Mouse (Mus musculus) thymus, postnatal 14 days (tissue): Measurements from ENCODE around the gene Tktl2.
A peak's percentile ranks its signal among the peaks of the same experiment; 100 is the strongest.

Source experiments
- DNase-seq: peaks from one replicate; pipeline ENCODE4 v3.0.0; 2021

Tktl2 gene

DNA sequence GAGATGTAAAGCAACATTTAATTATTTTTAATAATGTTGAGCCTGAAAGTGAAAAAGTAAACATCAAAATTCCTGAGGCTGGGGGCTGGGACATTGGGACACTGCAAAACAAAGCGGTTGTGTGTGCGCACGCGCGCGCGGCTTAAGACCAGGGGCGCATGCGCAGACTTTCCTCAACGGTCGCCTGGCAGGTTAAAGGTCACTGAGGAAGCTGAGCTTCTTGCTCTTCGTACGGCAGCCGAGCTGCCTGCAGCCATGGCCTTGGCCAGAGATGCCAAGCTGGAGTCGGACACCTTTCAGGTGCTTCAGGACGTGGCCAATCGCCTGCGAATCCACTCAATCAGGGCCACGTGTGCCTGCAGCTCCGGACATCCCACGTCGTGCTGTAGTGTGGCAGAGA lies at the start of gene Tktl2:
TSS of gene Tktl2 (plus strand) at position 220 of the 400 bp plus-strand sequence.
- DNase-seq, result no peak

DNA sequence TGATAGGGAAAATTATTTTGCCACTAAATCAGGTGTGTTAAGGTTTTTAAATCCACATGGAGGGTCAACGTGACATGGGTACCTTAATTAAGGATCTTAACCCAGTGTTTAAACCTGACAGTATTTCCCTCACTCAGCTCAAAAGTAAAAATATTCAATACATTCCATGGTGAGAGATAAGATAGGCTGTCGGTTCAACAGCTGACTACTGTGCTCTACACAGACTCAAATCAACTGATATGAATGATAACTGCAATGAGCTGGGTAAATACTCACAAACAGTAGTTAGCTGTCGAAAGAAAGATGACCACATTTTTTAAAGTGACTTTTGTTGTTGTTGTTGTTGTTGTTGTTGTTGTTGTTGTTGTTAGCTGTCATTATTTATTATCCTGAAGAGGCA lies 41.7 kb upstream of the Tktl2 start:
- no peak for DNase-seq

DNA sequence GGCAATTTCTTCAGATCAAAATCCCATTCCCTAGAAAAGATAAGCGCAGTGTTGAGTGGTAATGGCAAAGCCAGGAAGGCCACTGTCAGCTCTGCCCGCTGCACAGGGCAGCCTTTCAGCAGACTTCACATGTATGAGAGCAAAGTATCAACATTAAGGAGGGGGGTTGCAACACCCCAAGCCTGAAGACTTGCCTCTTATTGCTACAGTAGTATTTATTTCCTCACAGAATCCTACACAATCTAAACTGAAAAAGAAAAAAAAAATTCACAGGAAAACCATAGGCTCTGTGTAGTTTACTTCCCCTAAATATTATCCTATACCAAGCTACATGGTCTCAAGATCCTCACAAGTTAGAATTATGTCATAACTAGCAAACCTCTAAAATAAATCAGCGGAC lies 34.7 kb upstream of the Tktl2 start:
- DNase-seq, result no peak

DNA sequence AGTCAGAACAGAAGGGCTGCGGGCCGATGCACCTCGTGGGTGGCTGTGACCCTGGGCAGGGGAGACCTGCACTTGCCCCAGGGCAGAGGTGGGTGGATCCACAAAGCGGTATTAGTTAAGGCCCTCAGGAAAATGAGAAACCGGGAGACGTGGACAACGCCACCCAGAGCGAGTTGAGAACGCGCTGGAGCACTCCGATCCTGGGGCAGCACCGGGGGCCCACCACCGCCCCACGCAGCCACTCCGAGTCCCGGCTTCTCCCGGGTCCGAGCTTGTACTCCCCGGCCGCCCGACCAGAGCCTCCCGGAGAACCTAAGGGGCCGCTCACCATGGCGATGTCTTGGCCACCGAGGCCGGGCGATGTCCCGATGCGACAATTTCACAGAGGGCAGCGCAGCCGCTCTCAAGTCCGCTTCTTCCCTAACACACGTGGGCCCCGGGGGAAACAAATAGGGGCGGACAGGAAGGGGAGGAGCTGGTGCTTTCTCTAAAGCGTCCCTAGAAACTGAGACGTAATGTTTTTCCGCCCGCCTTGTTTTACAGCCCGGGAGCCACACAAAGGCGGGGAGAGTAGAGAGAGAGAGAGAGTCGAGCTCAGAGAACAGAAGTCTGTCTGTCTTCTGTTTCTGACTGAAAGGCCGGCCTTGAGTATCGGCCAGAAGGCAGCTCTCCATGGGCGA lies 25.3 kb upstream of the Tktl2 start, which contains the start of gene Tma16:
TSS of gene Tma16 (minus strand) at position 447 of the 680 bp plus-strand sequence.
- peak; percentile 78 for DNase-seq

DNA sequence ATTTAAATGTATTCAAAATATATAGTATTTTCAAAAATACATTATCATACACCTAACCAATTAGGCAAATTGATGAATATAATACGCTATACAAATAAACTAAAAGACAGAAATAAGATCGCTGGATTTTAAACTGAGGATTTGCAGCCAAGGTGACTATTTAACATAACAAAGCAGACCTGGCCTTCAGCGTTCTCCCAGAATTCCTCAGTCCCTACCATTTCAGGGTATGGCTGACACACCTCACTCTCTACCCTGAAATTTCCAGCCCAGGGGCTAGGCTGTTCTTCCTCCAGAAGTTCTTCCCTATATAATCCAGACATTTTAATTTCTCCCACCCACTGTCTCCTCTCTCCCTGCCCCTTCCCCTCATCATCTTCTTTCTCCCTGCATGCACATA lies 23.0 kb upstream of the Tktl2 start:
- no peak for DNase-seq

GRCm38 (mm10) chr8:66490624-66491023 lies 20.9 kb upstream of the Tktl2 start:
- DNase-seq, result no peak

DNA sequence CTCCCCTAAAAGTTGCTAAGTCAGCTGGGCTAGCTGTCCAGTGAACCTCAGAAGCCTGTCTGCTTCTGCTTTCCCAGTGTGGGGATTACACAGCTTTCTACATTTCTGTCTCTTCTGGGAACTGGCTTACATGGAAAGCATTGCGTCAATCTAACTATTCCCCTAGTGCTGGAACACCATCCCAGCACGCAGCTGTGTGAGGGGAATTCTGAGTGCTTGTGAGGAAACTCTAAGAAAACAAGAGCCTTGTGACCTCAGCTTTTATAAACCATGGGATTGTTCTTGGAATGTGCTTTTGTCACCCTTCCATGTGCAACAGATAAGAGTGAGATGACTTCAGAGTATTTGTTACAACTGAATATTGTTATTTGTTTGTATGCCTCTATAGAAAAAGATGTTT lies 17.1 kb upstream of the Tktl2 start:
- no peak for DNase-seq

- DNase-seq, result peak; percentile 69
These were observed 15.8 kb upstream of the Tktl2 start for GRCm38 (mm10) chr8:66495726-66496125.

DNA sequence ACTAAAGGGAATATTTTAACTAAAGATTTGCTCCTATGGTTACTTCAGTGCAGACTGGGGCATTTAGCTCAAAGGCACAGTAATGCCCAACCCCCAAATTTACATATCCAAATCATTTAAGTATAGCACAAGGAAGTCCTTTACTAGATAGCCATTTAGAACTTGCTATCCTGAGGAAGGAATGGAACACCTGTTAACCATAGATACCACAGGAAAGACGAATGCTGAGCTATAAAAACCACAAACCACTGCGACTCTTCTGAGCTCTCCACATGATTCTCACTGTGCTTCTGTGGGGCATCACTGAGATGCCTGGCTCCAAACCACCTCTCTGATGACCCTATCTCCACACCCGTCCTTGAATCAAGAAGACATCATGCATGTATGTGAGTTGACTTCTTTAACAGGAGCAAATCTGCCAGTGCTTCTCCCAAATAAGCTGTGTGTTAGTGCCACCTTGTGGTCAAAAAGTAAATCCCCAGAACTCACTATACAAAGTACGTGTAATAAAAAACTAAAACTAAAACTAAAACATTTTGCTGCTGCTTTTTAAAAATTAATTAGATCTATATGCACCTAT lies 14.5 kb upstream of the Tktl2 start:
- DNase-seq, result peak; percentile 27

DNA sequence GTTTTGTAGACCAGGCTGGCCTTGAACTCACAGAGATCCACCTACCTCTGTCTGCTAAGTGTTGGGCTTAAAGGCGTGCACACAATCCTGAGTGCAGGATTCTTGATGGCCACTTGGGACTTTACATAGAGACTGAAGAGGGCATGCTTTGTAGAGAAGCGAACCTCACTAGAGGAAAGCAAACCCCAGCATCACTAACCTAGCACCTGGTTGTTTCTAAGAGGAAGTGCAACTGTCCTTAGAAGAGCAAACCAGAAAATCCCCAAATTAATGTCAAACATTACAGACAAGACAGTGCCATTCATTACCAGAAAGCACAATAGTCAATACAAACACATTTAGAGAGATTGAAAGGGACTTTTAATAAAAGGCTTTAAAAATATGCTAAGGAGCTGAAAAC lies 8.2 kb upstream of the Tktl2 start:
- DNase-seq, result no peak

- no peak for DNase-seq
These were observed 7.6 kb downstream of the Tktl2 start for GRCm38 (mm10) chr8:66519149-66519548.

GRCm38 (mm10) chr8:66520576-66520975 lies 9.0 kb downstream of the Tktl2 start:
- no peak for DNase-seq

GRCm38 (mm10) chr8:66550092-66550491 lies 38.5 kb downstream of the Tktl2 start:
- no peak for DNase-seq
